28 mouse cellular contexts compared by ENCODE assay signal in the genomic region with DNA sequence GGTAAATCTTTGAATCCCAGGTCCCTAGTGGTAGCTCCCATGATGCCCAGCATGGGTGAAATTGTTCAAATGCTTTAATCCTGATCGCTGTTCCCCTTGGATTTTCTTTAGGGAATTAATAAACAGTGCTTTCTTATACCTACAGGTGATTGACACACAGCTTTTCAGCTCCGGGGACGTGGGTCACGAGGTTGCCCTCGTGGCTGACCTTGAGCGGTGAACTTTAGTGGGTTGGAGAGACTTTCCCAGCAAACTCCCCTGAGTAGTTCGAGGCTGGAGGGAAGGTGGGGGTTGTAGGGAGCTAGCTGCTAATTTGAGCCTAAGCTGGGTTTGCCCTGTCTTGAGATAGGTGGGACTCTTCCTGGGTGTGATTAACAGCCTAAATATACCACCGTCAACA. TPM values are rescaled to one million over a fixed set of nuclear protein-coding genes. Genes with fewer than 3 reads are reported as not detected.
DNase-seq lines count a peak whose midpoint lies in the region; ATAC-seq lines count a peak whose summit lies in the region.
"Had no signal": no experiment of that assay in that cellular context is flagged by ENCODE, and none has a peak within 500 bp of the region (broad histone marks: within the 10 kb centered on the region; RNA-seq: fewer than 3 reads in every experiment).

No protein-coding gene starts in this region.

- DNase-seq in embryo, embryonic 10 days (ENCODE audit: low spot score) = peak; percentile 57
- no peak for DNase-seq in embryo, embryonic 11 days
- peak; percentile 61 for DNase-seq in hindbrain, embryonic 10.5 days (ENCODE audit: low spot score)
- DNase-seq in right cerebral cortex, adult 18-20 months = peak; percentile 15
- no peak for DNase-seq in right cerebral cortex, postnatal 14 days
- DNase-seq in embryonic facial prominence, embryonic 10.5 days (ENCODE audit: low spot score) = peak; percentile 13
- no peak for DNase-seq in neural tube, embryonic 10.5 days (ENCODE audit: extremely low spot score, low spot score)
- DNase-seq: adrenal gland, adult 2 months; adrenal gland, postnatal 14 days; cerebellum, adult 11-12 months; cerebellum, adult 8-10 months; cerebellum, postnatal 10 days; cerebellum, postnatal 36 days; gastrocnemius, postnatal 10 days; gastrocnemius, postnatal 36 days; kidney, adult 18-20 months had no signal

- H3K4me3 ChIP-seq in hindbrain, embryonic 10.5 days = no peak overlapping the region
- no peak overlapping the region for H3K4me3 ChIP-seq in hindbrain, embryonic 13.5 days
- no peak overlapping the region for H3K4me3 ChIP-seq in embryonic facial prominence, embryonic 10.5 days
- H3K4me3 ChIP-seq: embryonic facial prominence, embryonic 12.5 days; embryonic facial prominence, embryonic 15.5 days; forebrain, embryonic 12.5 days; forebrain, embryonic 15.5 days; heart, embryonic 13.5 days had no signal

- WGBS in hindbrain, embryonic 10.5 days = 31% methylated on average over 8 of the region's 8 CpGs
- WGBS in hindbrain, embryonic 13.5 days = 53% methylated on average over 8 of the region's 8 CpGs
- 62% methylated on average over 8 of the region's 8 CpGs for WGBS in embryonic facial prominence, embryonic 10.5 days

- H3K9me3 ChIP-seq in hindbrain, embryonic 10.5 days = 0 out of 2 replicates have a peak, but pooled peaks cover under 1% of the 10 kb centered on the region
- no peaks in the 10 kb centered on the region for H3K9me3 ChIP-seq in hindbrain, embryonic 13.5 days
- H3K9me3 ChIP-seq in embryonic facial prominence, embryonic 10.5 days = no peaks in the 10 kb centered on the region
- H3K9me3 ChIP-seq: embryonic facial prominence, embryonic 12.5 days; embryonic facial prominence, embryonic 15.5 days; forebrain, embryonic 12.5 days; forebrain, embryonic 15.5 days; heart, embryonic 13.5 days had no signal

- no peaks in the 10 kb centered on the region for H3K36me3 ChIP-seq in hindbrain, embryonic 10.5 days
- no peaks in the 10 kb centered on the region for H3K36me3 ChIP-seq in hindbrain, embryonic 13.5 days
- H3K36me3 ChIP-seq in embryonic facial prominence, embryonic 10.5 days (replicated peaks) = no peaks in the 10 kb centered on the region
- H3K36me3 ChIP-seq: embryonic facial prominence, embryonic 12.5 days; embryonic facial prominence, embryonic 15.5 days; forebrain, embryonic 12.5 days; forebrain, embryonic 15.5 days; heart, embryonic 13.5 days had no signal

- H3K27me3 ChIP-seq in hindbrain, embryonic 10.5 days (ENCODE audit: insufficient read depth, poor library complexity, severe bottlenecking) = no peaks in the 10 kb centered on the region
- H3K27me3 ChIP-seq in hindbrain, embryonic 13.5 days = no peaks in the 10 kb centered on the region
- no peaks in the 10 kb centered on the region for H3K27me3 ChIP-seq in embryonic facial prominence, embryonic 10.5 days (replicated peaks; ENCODE audit: low read depth, poor library complexity, severe bottlenecking)
- H3K27me3 ChIP-seq: CH12.LX; embryonic facial prominence, embryonic 12.5 days; embryonic facial prominence, embryonic 15.5 days; forebrain, embryonic 12.5 days; forebrain, embryonic 15.5 days; heart, embryonic 13.5 days had no signal

- no peak overlapping the region for H3K4me2 ChIP-seq in hindbrain, embryonic 13.5 days
- H3K4me2 ChIP-seq: embryonic facial prominence, embryonic 12.5 days; embryonic facial prominence, embryonic 15.5 days; forebrain, embryonic 12.5 days; forebrain, embryonic 15.5 days; heart, embryonic 13.5 days; hindbrain, embryonic 14.5 days had no signal

- peaks cover 44% of the 10 kb centered on the region for H3K4me1 ChIP-seq in hindbrain, embryonic 10.5 days (replicated peaks)
- peaks cover 16% of the 10 kb centered on the region for H3K4me1 ChIP-seq in hindbrain, embryonic 13.5 days (replicated peaks)
- H3K4me1 ChIP-seq in embryonic facial prominence, embryonic 10.5 days = peaks cover 27% of the 10 kb centered on the region
- H3K4me1 ChIP-seq: embryonic facial prominence, embryonic 12.5 days; embryonic facial prominence, embryonic 15.5 days; forebrain, embryonic 12.5 days; forebrain, embryonic 15.5 days had no signal

- ATAC-seq in hindbrain, embryonic 13.5 days (ENCODE audit: low FRiP score) = no peak
- ATAC-seq: forebrain, embryonic 15.5 days; hindbrain, postnatal 0 days; inflammation-experienced regulatory T-cells, adult 6 months; intestine, embryonic 16.5 days had no signal

- peak overlapping the region; percentile 35; the same call in 1 of the 2 replicates for H3K27ac ChIP-seq in hindbrain, embryonic 10.5 days
- H3K27ac ChIP-seq in hindbrain, embryonic 13.5 days = no peak overlapping the region
- no peak overlapping the region for H3K27ac ChIP-seq in embryonic facial prominence, embryonic 10.5 days (replicated peaks)
- H3K27ac ChIP-seq: embryonic facial prominence, embryonic 12.5 days; embryonic facial prominence, embryonic 15.5 days; forebrain, embryonic 12.5 days; forebrain, embryonic 15.5 days; heart, embryonic 13.5 days; hindbrain, embryonic 14.5 days; hindbrain, postnatal 0 days had no signal

- H3K9ac ChIP-seq in hindbrain, embryonic 13.5 days = no peak overlapping the region
- H3K9ac ChIP-seq: embryonic facial prominence, embryonic 12.5 days; embryonic facial prominence, embryonic 15.5 days; forebrain, embryonic 12.5 days; forebrain, embryonic 15.5 days; heart, embryonic 13.5 days; hindbrain, embryonic 14.5 days had no signal

RNA-seq across cellular contexts. Expression of a gene that starts 41.7 kb away (rescaled TPM):
- 0.92 and 2.1 TPM in 2 replicates for polyA plus RNA-seq in hindbrain, embryonic 10.5 days (2016; fragmentation: Nextera tagmentation; extraction: Ambion mirVana)
- polyA plus RNA-seq in hindbrain, embryonic 13.5 days (2015; fragmentation: Nextera tagmentation; extraction: Ambion mirVana) = 6.4 and 7.1 TPM in 2 replicates
- polyA plus RNA-seq in embryonic facial prominence, embryonic 10.5 days (2016; fragmentation: Nextera tagmentation; extraction: Ambion mirVana) = 0.24 and 0.32 TPM in 2 replicates
- polyA plus RNA-seq: heart, postnatal 0 days had no signal

Comparison
In these comparisons a context has a peak if more than half of its experiments do, and no peak if none do; other contexts are left out.
1. DNase-seq: peak in embryo, embryonic 10 days (single experiment), hindbrain, embryonic 10.5 days (single experiment), right cerebral cortex, adult 18-20 months (single experiment) and embryonic facial prominence, embryonic 10.5 days (single experiment); none in embryo, embryonic 11 days (single experiment), right cerebral cortex, postnatal 14 days (single experiment) and neural tube, embryonic 10.5 days (single experiment).